Mouse (Mus musculus) forebrain, postnatal 0 days (tissue): Measurements from ENCODE around the gene Prr13. TPM values are rescaled to one million over a fixed set of nuclear protein-coding genes. Genes with fewer than 3 reads are reported as not detected.

Source experiments
- ATAC-seq: fragments of 200-750 bp; cut with Nextera tagmentation; 2 replicates; pipeline ENCODE4 v1.8.0; 2017; ENCODE audit warnings: mild to moderate bottlenecking, moderate library complexity
- DNase-seq: peaks from one replicate; pipeline ENCODE4 v3.0.0-alpha.2; 2015
- H3K27ac ChIP-seq: fragments of 300-500 bp; sonication (generic); 2 replicates; pipeline ENCODE4 v1.5.1; 2014; ENCODE audit warnings: low read depth, mild to moderate bottlenecking, antibody characterized with exemption, low read length, moderate library complexity, mixed read lengths
- H3K27me3 ChIP-seq: fragments of 300-500 bp; sonication (generic); 2 replicates; pipeline ENCODE4 v1.6.1; 2014; ENCODE audit warnings: mild to moderate bottlenecking, low read length, mixed read lengths; ENCODE audit not compliant: insufficient read depth
- H3K36me3 ChIP-seq: fragments of 300-500 bp; sonication (generic); 2 replicates; pipeline ENCODE4 v1.6.1; 2014; ENCODE audit warnings: mild to moderate bottlenecking, moderate library complexity; ENCODE audit not compliant: insufficient read depth
- H3K4me1 ChIP-seq: fragments of 300-500 bp; sonication (generic); 2 replicates; pipeline ENCODE4 v1.6.1; 2014; ENCODE audit warnings: antibody characterized with exemption; ENCODE audit not compliant: insufficient read depth
- H3K4me2 ChIP-seq: fragments of 300-500 bp; sonication (generic); 2 replicates; pipeline ENCODE4 v1.6.1; 2014; ENCODE audit warnings: low read depth, mild to moderate bottlenecking, moderate library complexity
- H3K4me3 ChIP-seq: fragments of 300-500 bp; sonication (generic); 2 replicates; pipeline ENCODE4 v1.5.1; 2014; ENCODE audit warnings: low read depth, low read length, mixed read lengths
- H3K9ac ChIP-seq: fragments of 300-500 bp; sonication (generic); 2 replicates; pipeline ENCODE4 v1.6.1; 2014; ENCODE audit warnings: mild to moderate bottlenecking
- H3K9me3 ChIP-seq: fragments of 300-500 bp; sonication (generic); 2 replicates; pipeline ENCODE4 v1.6.1; 2016; ENCODE audit warnings: low read length
- CTCF ChIP-seq: sonication (generic); IDR thresholded peaks from 2 replicates; pipeline ENCODE4 v1.5.1; 2016; ENCODE audit warnings: antibody characterized with exemption, control low read depth, low read depth
- WGBS: fragments of 180-500 bp; shearing (Covaris S2); extraction: QIAGEN DNeasy Blood & Tissue Kit; methylation state at CpG from one replicate; pipeline ENCODE4 v1.1.7; 2014; 5-methylcytosine and 5-hydroxymethylcytosine counted together
- polyA plus RNA-seq: library from polyadenylated mRNA; unstranded; fragments of >200 nt; fragmentation: Nextera tagmentation; extraction: Ambion mirVana; gene quantifications from 2 replicates; pipeline ENCODE4 v1.2.1, GENCODE M21; 2015
- total RNA-seq: library from RNA; depleted of rRNA; stranded (reverse); fragments of >200 nt; gene quantifications from 2 replicates; pipeline ENCODE4 v1.2.3, GENCODE M21; 2014

The Prr13 gene
- total and polyA plus RNA-seq, 2 experiments from 2014 or later, result 21.5 to 90.9 TPM

GRCm38 (mm10) chr15:102449366-102449765 lies 9.5 kb upstream of the Prr13 start:
- no peak overlapping the region for H3K4me2 ChIP-seq
- H3K4me3 ChIP-seq, result no peak overlapping the region
- no peak for ATAC-seq
- no peak for TF ChIP-seq CTCF
- no peaks in the 10 kb centered on the region for H3K4me1 ChIP-seq
- no peak for DNase-seq
- no peaks in the 10 kb centered on the region for H3K9me3 ChIP-seq
- H3K27ac ChIP-seq, result no peak overlapping the region
- H3K27me3 ChIP-seq, result no peaks in the 10 kb centered on the region
- no peak overlapping the region for H3K9ac ChIP-seq
- no peaks in the 10 kb centered on the region for H3K36me3 ChIP-seq
- WGBS, result 73% methylated on average over 8 of the region's 8 CpGs

- H3K9ac ChIP-seq, result no peak overlapping the region
- no peaks in the 10 kb centered on the region for H3K27me3 ChIP-seq
- no peaks in the 10 kb centered on the region for H3K4me1 ChIP-seq
- no peak overlapping the region for H3K4me2 ChIP-seq
- DNase-seq (no peak), ATAC-seq (no peak)
- no peaks in the 10 kb centered on the region for H3K9me3 ChIP-seq
- H3K36me3 ChIP-seq, result no peaks in the 10 kb centered on the region
- H3K27ac ChIP-seq, result no peak overlapping the region
- no peak for TF ChIP-seq CTCF
- no peak overlapping the region for H3K4me3 ChIP-seq
- WGBS, result 20% methylated on average over 7 of the region's 7 CpGs
Observed at GRCm38 (mm10) chr15:102450928-102451327, 7.9 kb upstream of the Prr13 start.

GRCm38 (mm10) chr15:102451666-102452430 lies 7.0 kb upstream of the Prr13 start:
- H3K9me3 ChIP-seq, result no peaks in the 10 kb centered on the region
- H3K4me3 ChIP-seq, result no peak overlapping the region
- no peaks in the 10 kb centered on the region for H3K36me3 ChIP-seq
- ATAC-seq, result no peak
- H3K27me3 ChIP-seq, result no peaks in the 10 kb centered on the region
- H3K27ac ChIP-seq, result no peak overlapping the region
- DNase-seq, result no peak
- no peak for TF ChIP-seq CTCF
- H3K4me1 ChIP-seq, result no peaks in the 10 kb centered on the region
- H3K4me2 ChIP-seq, result no peak overlapping the region
- WGBS, result 79% methylated on average over 26 of the region's 26 CpGs
- no peak overlapping the region for H3K9ac ChIP-seq

GRCm38 (mm10) chr15:102455993-102456392 lies 2.8 kb upstream of the Prr13 start:
- H3K9me3 ChIP-seq, result no peaks in the 10 kb centered on the region
- H3K9ac ChIP-seq, result no peak overlapping the region
- H3K4me1 ChIP-seq, result peaks cover 6% of the 10 kb centered on the region; the same call in 1 of the 2 replicates
- no peak for DNase-seq
- H3K4me2 ChIP-seq, result no peak overlapping the region
- H3K4me3 ChIP-seq, result no peak overlapping the region
- WGBS, result 41% methylated on average over 6 of the region's 6 CpGs
- no peaks in the 10 kb centered on the region for H3K27me3 ChIP-seq
- H3K27ac ChIP-seq, result no peak overlapping the region
- H3K36me3 ChIP-seq, result no peaks in the 10 kb centered on the region
- no peak for ATAC-seq
- TF ChIP-seq CTCF, result peak; percentile 18

- peaks cover 6% of the 10 kb centered on the region; the same call in 1 of the 2 replicates for H3K4me1 ChIP-seq
- H3K9ac ChIP-seq, result no peak overlapping the region
- no peak for DNase-seq
- no peaks in the 10 kb centered on the region for H3K36me3 ChIP-seq
- 73% methylated on average over 5 of the region's 5 CpGs for WGBS
- peak overlapping the region; percentile 43; the same call in 1 of the 2 replicates for H3K4me3 ChIP-seq
- H3K27ac ChIP-seq, result 0 out of 2 replicates have a peak overlapping the region, but pooled peaks have one; percentile 10
- no peak for TF ChIP-seq CTCF
- H3K9me3 ChIP-seq, result no peaks in the 10 kb centered on the region
- ATAC-seq, result no peak
- peak overlapping the region; percentile 64 for H3K4me2 ChIP-seq
- no peaks in the 10 kb centered on the region for H3K27me3 ChIP-seq
Observed at GRCm38 (mm10) chr15:102458050-102458736, 635 bp upstream of the Prr13 start.

- TF ChIP-seq CTCF, result no peak
Observed at GRCm38 (mm10) chr15:102459381-102459780, 553 bp downstream of the Prr13 start.

GRCm38 (mm10) chr15:102459847-102460246 lies 1.0 kb downstream of the Prr13 start:
- Histone ChIP-seq H3K27ac (no peak overlapping the region), H3K9me3 (no peaks in the 10 kb centered on the region), H3K4me1 (peaks cover 6% of the 10 kb centered on the region; the same call in 1 of the 2 replicates), H3K4me3 (no peak overlapping the region), H3K36me3 (no peaks in the 10 kb centered on the region), H3K4me2 (peak overlapping the region; percentile 64), H3K27me3 (no peaks in the 10 kb centered on the region), H3K9ac (no peak overlapping the region)
- TF ChIP-seq CTCF, result no peak
- ATAC-seq, result no peak
- 73% methylated on average over 5 of the region's 5 CpGs for WGBS
- DNase-seq, result no peak

More at GRCm38 (mm10) chr15:102459381-102459780, 553 bp downstream of the Prr13 start:
- Histone ChIP-seq H3K27ac (no peak overlapping the region), H3K27me3 (no peaks in the 10 kb centered on the region), H3K4me3 (peak overlapping the region; percentile 43), H3K4me1 (peaks cover 6% of the 10 kb centered on the region; the same call in 1 of the 2 replicates), H3K4me2 (peak overlapping the region; percentile 64), H3K9ac (peak overlapping the region; percentile 41; the same call in 1 of the 2 replicates), H3K9me3 (no peaks in the 10 kb centered on the region), H3K36me3 (no peaks in the 10 kb centered on the region)
- DNase-seq (no peak), ATAC-seq (no peak)
- WGBS, result 41% methylated on average over 6 of the region's 6 CpGs
